Mouse (Mus musculus) T-cell, adult 2 months (primary cell): ENCODE data around the gene Dmxl2.

Source experiments
- DNase-seq: peaks from one replicate; pipeline ENCODE4 v3.0.0; 2022; ENCODE audit warnings: low spot score

Dmxl2 gene

GRCm38 (mm10) chr9:54316363-54316762, 185.1 kb downstream of the Dmxl2 start:
- no peak for DNase-seq
